Mouse (Mus musculus): ENCODE data around the gene Unc5a. TPM values are rescaled to one million over a fixed set of nuclear protein-coding genes. Genes with fewer than 3 reads are reported as not detected.
A peak's percentile ranks its signal among the peaks of the same experiment; 100 is the strongest.

Gene Unc5a
- 1 to 10 TPM; 7.4 to 9.1 TPM for total RNA-seq (2021)
- long read RNA-seq, experiment 1, transcript Unc5a-202 (15 exons, 3,827 nt) = major isoform, 7 of 15 reads
- long read RNA-seq, experiment 1, partial matches to known transcripts = 4 of 15 reads
- long read RNA-seq, experiment 1, other reads (novel, unspliced or antisense) = 3 of 15 reads
- long read RNA-seq, experiment 2 = 0 reads

DNA sequence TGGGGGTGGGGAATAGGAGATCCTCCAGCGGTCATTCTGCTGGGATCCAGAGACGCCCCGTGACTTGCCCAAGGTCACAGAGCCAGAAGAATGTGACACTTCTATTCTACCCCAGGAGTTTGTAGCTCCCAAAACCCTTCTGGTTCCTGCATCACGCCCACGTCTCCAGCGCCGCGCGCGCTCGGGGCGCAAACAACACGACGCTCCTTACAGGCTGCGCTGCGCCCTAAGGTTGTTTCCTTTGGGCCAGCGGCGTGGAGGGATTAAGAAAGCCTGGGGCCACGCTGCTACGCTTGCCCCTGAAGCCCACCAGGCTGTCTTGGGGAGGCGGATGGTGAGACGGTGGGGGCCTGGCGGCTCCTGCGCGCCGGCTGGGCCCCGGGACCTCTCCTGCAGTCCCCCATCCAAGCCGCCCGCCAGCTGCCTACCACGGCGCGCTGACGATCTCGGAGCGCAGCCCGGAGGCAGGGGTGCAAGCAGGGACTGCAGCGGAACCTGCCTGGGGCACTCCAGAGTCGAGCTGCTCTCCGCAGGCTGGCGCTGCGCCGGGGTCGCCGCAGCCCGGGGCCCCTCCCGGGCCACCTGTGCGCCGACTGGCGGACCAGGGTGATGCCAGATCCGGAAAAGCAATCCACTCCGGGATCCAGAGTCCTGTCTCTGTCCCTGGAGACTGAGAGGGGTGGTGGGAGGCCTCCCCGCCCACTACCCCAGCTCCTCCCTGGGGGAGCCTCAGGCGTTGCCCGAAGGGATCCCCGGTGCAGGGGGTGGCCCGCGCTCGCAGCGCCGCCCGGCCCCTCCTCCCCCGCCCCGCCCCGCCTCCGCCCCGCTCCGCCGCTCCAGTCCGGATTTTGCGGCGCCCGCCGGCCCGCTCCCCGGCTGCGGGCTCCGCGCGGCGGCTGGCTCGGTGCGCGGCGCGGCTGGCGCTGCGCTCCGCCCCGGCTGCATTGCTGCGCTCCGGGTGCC is at the start of gene Unc5a:
Gene Unc5a (plus strand): TSS at position 881 of the 963 bp plus-strand sequence.
- peak; percentile 19 to 40 for DNase-seq (ENCODE audit: low spot score in 2 of 2)

DNA sequence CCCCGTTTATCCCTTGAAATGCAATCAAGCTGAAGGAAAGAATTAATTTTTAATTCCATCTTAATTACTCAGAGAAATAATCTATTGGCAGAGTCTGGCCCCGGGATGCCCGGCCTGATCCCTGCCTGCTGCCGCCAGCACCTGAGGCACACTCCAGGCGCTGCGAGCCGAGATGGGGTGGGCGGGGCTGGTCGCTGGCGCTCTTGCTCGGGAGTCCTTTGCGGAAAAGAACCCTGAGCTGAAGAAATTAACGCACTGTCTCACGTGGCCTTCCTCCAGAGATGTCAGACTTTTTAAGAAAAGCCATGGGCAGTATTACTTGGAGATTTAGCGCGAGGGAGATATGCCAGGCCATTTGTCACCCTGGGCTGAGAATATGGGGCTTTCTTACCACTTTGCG is 37.2 kb upstream of the Unc5a start:
- no peak for DNase-seq (ENCODE audit: low spot score in 2 of 2)

DNA sequence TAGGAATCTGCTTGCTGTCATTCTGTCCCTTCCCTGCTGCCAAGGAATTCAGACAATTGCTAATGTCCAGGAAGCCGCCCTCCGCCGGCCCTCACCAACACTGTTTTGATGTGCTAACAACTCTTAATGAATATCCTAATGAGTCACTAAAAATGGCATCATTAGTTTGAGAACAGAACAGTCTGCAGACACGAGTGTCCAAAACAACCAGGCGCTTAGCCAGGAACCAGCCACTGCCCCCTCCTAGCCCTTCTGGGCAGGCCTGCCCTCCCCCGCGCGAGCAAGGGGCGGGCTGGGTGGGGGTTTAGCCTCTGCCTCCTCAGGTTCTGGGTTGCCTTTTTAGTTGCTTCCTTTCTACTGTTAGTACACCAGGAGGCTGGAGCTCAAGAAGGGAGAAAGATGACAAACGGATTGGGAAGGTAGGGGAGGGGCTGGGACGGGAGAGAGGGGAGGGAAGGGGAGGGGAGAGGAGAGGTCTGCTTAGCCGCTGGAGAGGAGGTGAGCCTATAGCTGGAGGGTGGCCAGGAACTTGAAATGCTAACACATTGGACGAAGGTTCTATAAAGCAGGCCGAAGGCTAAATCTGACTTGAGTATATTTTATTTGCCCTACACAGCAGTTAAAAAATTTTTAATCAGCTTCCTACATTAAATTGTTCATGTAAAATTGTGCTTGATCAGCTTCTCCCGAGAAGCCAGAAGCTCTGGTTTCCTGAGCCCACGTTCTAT is 36.2 kb upstream of the Unc5a start:
- DNase-seq (ENCODE audit: low spot score in 2 of 2) = no peak

DNA sequence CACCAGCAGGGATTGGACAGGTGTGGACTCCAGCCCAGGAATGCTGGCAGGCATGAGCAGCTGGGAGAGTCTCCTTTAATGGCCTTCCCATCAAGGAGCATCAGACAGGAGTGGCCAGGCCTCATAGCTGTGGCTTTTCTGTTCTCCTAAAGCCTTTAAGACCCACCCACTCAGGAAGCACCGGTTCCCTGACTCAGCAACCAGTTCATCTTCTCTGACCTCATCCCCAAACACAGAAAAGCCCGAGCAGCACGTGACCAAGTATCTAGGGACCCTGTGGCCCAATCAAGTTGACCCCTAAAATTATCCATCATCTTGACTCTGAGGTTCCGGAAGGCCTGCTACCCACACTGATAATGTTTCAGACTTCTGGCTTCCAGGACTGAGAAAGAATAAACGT is 32.6 kb upstream of the Unc5a start:
- no peak for DNase-seq (ENCODE audit: low spot score in 2 of 2)

DNA sequence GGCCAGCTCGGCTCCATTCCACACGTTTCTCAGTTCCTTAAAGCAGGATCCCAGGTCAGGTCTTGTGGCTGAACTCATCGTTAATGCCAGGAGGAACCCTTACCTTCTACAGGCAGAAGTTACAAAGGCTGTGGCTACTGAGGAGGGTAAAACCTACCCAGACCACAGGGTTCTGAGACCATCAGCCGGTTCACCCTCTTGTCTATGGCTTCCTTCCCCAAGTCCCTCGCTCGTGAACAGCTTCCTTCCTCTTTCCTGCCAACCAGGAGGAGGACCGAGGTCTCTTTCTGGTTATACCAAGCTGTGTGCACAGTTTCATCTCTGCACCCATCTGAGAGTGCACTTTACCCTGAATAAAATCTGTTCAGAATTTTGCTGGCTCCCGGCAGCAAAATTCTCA is 30.3 kb upstream of the Unc5a start:
- DNase-seq (ENCODE audit: low spot score in 2 of 2) = no peak

DNA sequence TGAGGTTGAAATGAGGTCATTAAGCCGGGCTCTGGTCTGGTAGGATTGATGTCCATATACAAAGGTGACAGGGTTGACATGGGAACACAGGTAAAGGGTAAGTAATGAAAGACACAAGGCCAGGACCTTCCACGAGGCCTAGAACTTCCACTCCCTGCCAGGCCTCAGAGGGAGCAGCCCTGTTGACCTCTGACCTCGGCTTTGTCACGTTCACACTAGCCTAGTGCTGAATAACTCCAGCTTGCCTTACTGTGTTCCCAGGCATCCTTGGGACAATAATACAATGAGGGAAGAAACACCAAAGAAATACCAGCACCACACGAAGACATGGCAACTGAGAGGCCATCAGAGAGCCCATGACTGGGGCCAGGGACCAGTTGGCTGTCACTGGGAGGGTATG is 29.5 kb upstream of the Unc5a start:
- DNase-seq (ENCODE audit: low spot score in 2 of 2) = no peak

DNA sequence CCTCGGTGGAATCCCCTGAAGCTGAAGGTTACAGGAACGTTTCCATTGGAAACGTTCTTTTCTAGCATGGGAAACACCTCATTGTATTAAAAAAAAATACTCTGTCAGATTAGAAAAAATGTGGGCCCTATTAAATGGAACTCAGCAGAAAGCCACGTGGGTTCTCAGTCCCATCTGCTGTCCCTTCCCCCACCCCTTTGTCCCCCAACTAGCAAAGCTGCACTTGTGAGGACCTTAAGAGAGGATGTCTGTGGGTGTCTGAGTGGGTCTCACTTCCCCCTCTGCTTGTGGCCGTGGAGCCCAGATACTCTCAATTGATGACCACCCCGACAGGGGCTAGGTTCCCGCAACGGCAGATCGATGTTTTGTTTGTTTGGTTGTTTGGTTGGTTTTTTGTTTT is 27.5 kb upstream of the Unc5a start:
- DNase-seq (ENCODE audit: low spot score in 2 of 2) = no peak

DNA sequence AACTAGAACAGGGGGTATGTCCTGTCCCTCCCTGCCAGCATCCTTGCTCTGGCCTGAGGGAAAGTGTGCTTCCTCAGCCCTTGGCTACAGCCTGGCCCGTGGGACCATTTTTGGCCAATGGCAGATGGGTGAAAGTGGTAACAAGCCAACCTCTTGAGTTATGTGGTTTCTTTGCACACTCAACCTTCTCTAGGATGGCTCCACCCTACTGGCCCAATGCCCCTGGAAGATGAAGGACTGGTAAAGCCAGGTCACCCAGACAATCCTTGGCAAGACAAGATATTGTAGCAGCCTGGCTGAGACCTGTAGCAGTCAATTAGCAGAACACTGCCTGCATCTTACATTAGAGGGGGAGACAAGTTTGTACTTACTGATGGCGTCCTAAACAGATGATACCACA is 25.5 kb upstream of the Unc5a start:
- DNase-seq (ENCODE audit: low spot score in 2 of 2) = no peak

DNA sequence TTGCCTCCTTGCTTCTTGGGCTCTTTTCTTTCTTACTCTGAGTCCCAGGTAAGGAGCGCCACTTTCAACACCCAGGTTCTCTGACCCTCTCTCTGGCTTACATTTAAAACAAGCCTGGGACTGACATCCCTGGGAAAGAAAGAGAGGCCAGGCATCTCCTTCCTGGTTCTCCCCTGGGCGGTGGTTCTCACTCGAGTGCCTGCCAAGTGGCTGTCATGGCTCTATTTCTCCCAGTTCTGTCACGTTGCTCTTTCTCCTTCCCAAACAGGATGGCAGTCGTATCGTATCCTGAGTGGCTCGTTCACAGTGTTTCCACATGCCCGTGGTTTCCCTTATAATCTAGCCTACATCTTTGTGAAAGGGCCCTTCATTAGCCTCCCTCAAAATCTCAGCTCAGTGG is 23.7 kb upstream of the Unc5a start:
- no peak for DNase-seq (ENCODE audit: low spot score in 2 of 2)

DNA sequence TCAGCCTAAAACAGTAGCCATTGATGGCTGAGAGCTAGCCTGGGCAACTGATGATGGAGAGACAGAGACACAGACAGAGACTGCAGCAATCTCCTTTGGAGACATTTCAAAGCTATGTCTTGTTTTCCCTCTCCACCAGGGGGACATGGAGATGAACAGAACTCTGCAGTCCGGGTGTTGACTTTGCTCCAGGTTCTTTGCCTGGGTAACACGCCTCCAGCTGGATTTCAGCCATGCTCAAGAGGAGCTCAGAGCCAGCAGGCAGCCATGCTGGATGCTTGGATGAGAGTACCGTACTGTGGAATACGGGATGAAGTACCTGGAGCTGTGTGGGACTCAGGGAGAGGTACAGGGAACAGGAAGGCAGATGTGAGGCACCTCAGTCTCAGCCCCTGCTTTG is 22.6 kb upstream of the Unc5a start:
- DNase-seq (ENCODE audit: low spot score in 2 of 2) = no peak

DNA sequence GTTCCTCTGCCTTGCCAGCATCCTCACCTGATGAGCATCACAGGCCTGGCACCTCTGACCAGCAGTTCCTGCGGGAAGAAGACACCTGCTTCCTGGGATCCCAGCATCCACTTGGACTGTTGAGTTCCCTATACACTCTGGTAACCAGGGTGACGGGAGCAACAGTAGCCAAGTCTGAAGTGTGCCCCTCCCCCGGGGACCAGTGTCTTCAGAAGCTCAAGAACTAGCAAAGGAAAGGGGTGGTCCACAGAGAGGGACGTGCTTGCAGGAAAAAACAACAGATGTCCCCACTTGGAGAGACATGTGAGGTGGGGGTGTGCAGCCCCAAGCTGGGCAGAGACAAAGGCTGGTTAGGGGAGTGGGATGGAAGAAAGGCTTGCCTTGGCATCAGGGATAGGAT is 19.1 kb upstream of the Unc5a start:
- no peak for DNase-seq (ENCODE audit: low spot score in 2 of 2)

DNA sequence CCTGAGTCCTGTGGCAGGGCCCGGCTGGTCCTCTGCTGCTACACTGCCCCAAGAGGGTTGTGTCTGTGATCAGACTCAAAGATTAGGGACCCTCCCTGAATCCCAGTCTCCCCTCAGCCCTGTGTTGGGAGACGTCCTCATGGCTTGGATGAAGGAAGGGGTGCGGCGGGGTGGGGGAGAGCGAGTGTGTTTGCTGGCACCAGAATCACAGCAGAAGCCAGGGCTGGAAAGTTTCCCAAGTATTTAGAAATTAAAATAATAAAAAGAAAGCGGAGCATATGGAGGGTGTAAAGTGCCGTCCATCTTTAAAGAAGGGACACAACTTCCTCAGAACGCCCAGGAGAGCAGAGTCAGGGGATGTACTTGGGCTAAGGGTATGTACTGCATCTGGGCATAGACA is 14.3 kb upstream of the Unc5a start:
- DNase-seq (ENCODE audit: low spot score in 2 of 2) = no peak

DNA sequence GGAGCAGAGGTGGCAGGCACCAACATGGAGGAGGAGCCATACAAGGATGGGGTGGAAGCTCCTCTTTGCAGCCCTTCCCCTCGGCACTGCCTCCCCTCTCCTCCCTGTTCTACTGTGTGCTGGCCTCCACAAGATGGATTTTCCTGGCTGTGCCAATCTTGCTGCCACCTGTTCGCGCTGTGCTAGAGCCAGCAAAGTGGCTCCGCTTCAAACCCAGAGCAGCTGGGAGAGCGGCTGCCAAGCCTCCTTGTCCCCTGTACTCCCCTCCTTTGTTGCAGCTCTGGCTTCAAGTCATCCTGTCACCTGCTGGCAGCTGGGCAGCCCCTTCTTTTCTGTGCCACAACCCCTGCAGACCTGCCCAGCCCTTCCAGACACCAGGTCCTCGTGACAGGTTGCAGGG is 13.0 kb upstream of the Unc5a start:
- no peak for DNase-seq (ENCODE audit: low spot score in 2 of 2)

DNA sequence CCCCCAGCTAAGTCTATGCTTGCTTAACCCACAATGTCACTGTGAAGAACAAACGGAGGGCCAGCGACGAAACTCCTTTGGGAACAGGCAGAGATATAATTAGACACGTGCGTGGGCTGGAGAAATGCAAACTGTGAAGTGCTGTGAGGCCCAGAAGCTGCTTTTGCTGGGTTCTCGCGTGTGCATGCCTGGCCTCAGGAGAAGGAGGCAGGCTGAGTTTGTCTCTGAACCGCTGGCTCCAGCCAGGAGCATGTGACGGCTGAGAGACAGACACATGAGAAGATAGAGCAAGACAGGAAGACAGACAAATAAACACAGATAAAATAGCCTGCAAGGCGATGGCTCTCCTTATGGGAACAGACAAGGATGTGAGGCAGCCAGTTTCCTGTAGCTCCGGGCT is 11.3 kb upstream of the Unc5a start:
- no peak for DNase-seq (ENCODE audit: low spot score in 2 of 2)

DNA sequence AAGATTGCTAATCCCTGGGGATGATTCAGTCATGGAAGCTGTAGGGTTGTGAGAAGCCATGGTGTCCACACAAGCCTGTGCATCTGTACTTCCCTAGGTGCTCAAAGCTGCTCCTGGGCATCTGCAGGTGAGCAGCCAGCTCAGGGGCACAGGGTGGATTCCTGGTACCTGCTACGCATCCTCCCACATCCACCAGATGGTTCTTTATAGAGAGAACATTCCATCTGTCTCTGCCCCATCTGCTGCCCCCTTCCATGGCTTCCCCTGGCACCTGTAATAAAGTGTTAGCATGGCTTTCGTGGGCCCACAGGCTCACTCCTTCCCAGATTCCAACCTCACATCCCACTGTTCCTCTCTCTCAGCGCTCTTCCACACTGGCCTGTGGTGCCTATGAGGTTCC is 10.7 kb upstream of the Unc5a start:
- no peak for DNase-seq (ENCODE audit: low spot score in 2 of 2)

DNA sequence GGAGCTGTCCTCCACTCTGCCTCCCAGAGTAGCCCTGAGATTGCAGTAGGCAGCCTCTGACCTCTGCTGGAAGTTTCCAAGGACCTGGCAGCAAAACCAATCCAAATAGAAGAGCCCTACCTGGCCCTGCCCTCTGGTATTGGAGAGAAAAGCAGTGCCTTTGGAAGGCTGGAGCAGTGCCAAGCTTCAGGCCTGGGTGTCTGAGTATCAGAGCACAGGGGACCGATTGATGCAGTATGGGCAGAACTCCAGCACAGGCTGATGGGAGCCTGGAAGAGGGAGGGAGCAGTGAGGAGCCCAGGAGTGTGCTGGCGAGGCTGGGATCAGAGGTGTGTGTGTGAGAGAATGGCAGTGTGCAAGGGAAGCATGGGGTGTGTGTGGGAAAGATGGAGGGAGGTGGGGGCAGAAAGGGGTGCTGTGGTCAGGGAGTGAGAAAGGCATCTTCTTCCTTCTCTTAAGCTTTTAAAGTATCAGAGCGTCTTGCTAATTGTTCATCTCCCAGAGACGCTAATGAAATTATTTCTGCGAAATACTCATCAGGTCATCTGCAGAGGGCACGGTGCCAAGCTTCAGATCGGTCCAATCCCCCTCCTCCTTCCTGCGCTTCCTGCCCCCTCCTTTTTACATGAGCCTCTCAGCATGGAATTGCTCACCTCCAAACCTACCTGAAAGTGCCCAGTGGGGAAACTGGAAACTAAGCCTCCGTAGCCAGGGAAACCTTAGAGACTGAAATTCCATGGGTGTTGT is 4.6 kb upstream of the Unc5a start:
- DNase-seq (ENCODE audit: low spot score in 2 of 2) = no peak

DNA sequence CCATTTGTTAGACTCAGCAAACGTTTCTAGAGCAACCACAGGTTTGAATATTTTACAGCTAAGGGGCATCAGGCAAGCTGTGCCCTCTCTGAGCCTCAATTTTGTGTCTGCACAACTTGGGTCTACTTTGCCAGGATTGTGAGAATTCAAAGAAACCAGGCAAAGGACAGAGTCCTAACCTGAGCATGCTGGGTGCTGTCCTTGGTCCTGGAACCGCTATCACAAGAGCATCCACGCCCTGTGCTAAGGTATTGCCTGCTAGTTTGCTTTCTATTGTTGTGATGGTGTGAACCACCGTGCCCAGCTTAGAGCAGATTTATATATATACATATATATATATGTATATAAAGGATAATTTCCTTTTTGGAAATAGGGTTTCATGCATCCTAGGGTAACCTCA is 3.9 kb upstream of the Unc5a start:
- DNase-seq (ENCODE audit: low spot score in 2 of 2) = peak; percentile 12 to 33

DNA sequence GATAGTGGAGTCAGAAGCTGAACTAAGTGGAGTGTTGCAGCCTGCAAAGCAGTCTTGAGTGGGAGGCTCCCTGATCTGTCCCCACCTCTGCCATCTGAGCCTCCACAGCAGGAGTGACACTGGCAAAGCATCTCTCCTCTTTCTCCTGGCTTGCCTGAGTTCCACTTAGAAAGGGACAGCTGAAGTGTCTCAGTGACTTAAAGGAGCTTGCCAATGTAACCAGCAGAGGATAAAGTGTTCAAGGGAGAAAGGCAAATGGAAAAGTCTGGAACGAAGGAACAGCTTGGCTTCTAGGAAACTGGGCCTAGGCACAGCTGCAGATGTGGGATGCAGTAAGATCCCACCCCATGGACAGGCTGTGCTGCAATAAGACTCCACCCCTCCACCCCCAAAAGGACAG is 2.8 kb upstream of the Unc5a start:
- DNase-seq (ENCODE audit: low spot score in 2 of 2) = no peak

DNA sequence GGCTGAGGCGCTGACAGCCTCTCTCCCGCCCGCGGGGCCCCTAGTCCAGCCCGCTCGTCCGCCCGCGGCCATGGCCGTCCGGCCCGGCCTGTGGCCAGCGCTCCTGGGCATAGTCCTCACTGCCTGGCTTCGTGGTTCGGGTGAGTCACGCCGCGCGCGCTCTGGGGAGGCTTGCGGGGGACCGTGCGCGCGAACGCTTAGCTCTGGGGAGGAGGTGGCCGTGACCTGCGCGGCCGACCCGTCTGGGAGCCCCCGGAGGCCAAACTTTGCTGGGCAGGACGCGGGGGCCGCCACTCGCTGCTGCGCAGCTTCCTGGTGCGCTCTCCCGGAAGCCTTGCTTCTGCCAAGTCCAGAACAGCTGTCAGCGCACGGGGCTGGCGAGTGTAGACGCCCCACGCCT is 381 bp downstream of the Unc5a start:
- peak in 1 of 2 experiments; percentile 35 for DNase-seq (ENCODE audit: low spot score in 2 of 2)

DNA sequence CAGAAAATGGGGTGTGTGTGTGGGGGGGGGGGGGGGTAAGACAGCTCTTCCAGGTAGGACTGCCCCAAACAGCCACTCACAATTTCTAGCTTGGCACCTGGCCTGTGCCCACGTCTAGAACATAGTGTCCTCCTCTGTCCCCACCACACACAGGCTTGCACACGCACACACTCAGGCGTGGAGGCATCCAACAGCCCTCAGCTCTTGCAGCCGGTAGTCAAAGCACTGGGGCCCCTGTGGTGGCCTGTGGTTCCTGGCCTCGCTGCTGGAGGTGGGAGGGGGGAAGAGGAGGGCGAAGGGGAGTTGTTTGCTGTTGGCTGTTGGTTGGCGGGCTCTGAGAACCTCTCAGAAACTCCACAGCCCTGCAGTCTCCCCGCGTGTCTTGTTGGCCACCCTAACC is 920 bp downstream of the Unc5a start:
- no peak for DNase-seq (ENCODE audit: low spot score in 2 of 2)

DNA sequence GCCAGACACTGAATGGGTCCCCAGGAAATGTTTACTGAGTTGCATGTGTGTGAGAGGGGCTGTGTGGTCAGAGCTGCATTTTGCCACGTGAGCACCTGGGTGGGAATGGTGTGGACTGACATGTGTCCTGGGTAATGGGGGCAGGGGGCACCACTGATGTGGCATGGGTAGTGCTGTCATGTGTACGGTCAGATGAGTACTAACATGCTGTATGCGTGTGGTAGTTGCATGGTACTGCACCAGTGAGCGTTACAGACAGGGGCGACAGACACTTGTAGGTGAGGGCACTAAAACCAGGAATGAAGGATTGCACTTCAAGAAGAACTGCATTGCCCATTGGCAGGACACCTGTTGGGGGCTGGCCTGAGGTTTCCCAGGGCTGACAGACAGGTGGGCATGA is 2.0 kb downstream of the Unc5a start:
- no peak for DNase-seq (ENCODE audit: low spot score in 2 of 2)
